Mouse (Mus musculus) CH12.LX (cell line): ENCODE results near the gene Gpr45. TPM values are rescaled to one million over a fixed set of nuclear protein-coding genes. Genes with fewer than 3 reads are reported as not detected.

Experiments
- DNase-seq: peaks from one replicate; pipeline ENCODE4 v3.0.0-alpha.2; 2013; ENCODE audit errors: extremely low read depth
- H3K27ac ChIP-seq: 2 replicates; pipeline ENCODE4 v1.5.1; 2012; ENCODE audit warnings: low read depth, mild to moderate bottlenecking, control low read depth, moderate library complexity; ENCODE audit not compliant: insufficient read depth
- H3K27me3 ChIP-seq: replicated peaks from 2 replicates; pipeline ENCODE3; 2012; ENCODE audit warnings: inconsistent platforms
- H3K36me3 ChIP-seq, 2 experiments: replicated peaks in 1 of 2; 2 replicates each; pipeline versions ENCODE3 to v1.6.1; 2012; ENCODE audit warnings: inconsistent platforms in 1 of 2, low read length in 1 of 2, mild to moderate bottlenecking in 1 of 2, mixed read lengths in 1 of 2, moderate library complexity in 1 of 2; ENCODE audit not compliant: control insufficient read depth in 1 of 2, insufficient read depth in 1 of 2
- H3K4me1 ChIP-seq, 2 experiments: 2 replicates each; pipeline ENCODE4 v1.6.1; 2012; ENCODE audit warnings: inconsistent platforms in 1 of 2, moderate library complexity in 1 of 2; ENCODE audit not compliant: insufficient read depth in 2 of 2, control insufficient read depth in 1 of 2
- H3K4me2 ChIP-seq: 2 replicates; pipeline ENCODE4 v1.6.1; 2012; ENCODE audit warnings: low read depth, mild to moderate bottlenecking, control low read depth; ENCODE audit not compliant: poor library complexity, insufficient read depth, severe bottlenecking
- H3K4me3 ChIP-seq, 3 experiments: fragments of 150-350 bp in 1 of 3; sonication (generic) in 1 of 3; replicated peaks in 1 of 3; 2 replicates each; pipeline versions ENCODE3 to v1.5.1; 2011 to 2012; ENCODE audit warnings: low read depth in 2 of 3, low read length in 2 of 3, mild to moderate bottlenecking in 2 of 3, moderate library complexity in 2 of 3, control low read depth in 1 of 3, improper control_type of control experiment in 1 of 3, inconsistent platforms in 1 of 3, mixed read lengths in 1 of 3; ENCODE audit not compliant: poor library complexity in 1 of 3
- H3K79me2 ChIP-seq: replicated peaks from 2 replicates; pipeline ENCODE4 v1.6.1; 2012; ENCODE audit warnings: mild to moderate bottlenecking, moderate library complexity; ENCODE audit not compliant: control insufficient read depth, poor library complexity, insufficient read depth, severe bottlenecking; ENCODE audit errors: extremely low read depth
- H3K9ac ChIP-seq: 2 replicates; pipeline ENCODE4 v1.6.1; 2012; ENCODE audit warnings: low read depth, mild to moderate bottlenecking, control low read depth, moderate library complexity; ENCODE audit not compliant: insufficient read depth
- H3K9me3 ChIP-seq: replicated peaks from 2 replicates; pipeline ENCODE3; 2012; ENCODE audit warnings: low read length, inconsistent platforms, mixed read lengths
- BHLHE40 ChIP-seq: IDR thresholded peaks from 2 replicates; pipeline ENCODE4 v1.6.1; 2011; ENCODE audit warnings: mild to moderate bottlenecking, low read depth, low read length, improper control_type of control experiment
- CHD1 ChIP-seq: IDR thresholded peaks from 2 replicates; pipeline ENCODE4 v1.6.1; 2012; ENCODE audit warnings: low read depth, low read length, improper control_type of control experiment, inconsistent platforms
- CTCF ChIP-seq, 2 experiments: IDR thresholded peaks in 1 of 2; conservative IDR thresholded peaks in 1 of 2; 2 replicates each; pipeline ENCODE4 v1.5.1; 2011 to 2012; ENCODE audit warnings: low read depth in 2 of 2, low read length in 2 of 2, improper control_type of control experiment in 1 of 2, inconsistent platforms in 1 of 2, mild to moderate bottlenecking in 1 of 2, moderate library complexity in 1 of 2
- ELF1 ChIP-seq: IDR thresholded peaks from 2 replicates; pipeline ENCODE4 v1.6.1; 2014; ENCODE audit warnings: low read depth, mild to moderate bottlenecking, inconsistent platforms, low read length, improper control_type of control experiment
- ETS1 ChIP-seq: conservative IDR thresholded peaks from 2 replicates; pipeline ENCODE4 v1.6.1; 2012; ENCODE audit warnings: low read depth, mild to moderate bottlenecking, inconsistent platforms, low read length, improper control_type of control experiment, moderate library complexity
- GABPA ChIP-seq: IDR thresholded peaks from 2 replicates; pipeline ENCODE4 v1.6.1; 2012; ENCODE audit warnings: low read depth, low read length, improper control_type of control experiment, inconsistent platforms; ENCODE audit not compliant: insufficient replicate concordance
- IRF4 ChIP-seq: IDR thresholded peaks from 2 replicates; pipeline ENCODE4 v1.6.1; 2014; ENCODE audit warnings: low read depth, mild to moderate bottlenecking, inconsistent platforms, low read length, improper control_type of control experiment
- JUN ChIP-seq: IDR thresholded peaks from 2 replicates; pipeline ENCODE4 v1.6.1; 2011; ENCODE audit warnings: low read depth, mild to moderate bottlenecking, low read length, improper control_type of control experiment, moderate library complexity; ENCODE audit not compliant: insufficient read depth
- KAT2A ChIP-seq: IDR thresholded peaks from 2 replicates; pipeline ENCODE4 v1.6.1; 2012; ENCODE audit warnings: low read length, improper control_type of control experiment, inconsistent platforms; ENCODE audit not compliant: insufficient replicate concordance
- MEF2A ChIP-seq: IDR thresholded peaks from 2 replicates; pipeline ENCODE4 v1.6.1; 2014; ENCODE audit warnings: low read depth, mild to moderate bottlenecking, inconsistent platforms, low read length, improper control_type of control experiment, borderline replicate concordance
- NELFE ChIP-seq: IDR thresholded peaks from 2 replicates; pipeline ENCODE4 v1.6.1; 2011; ENCODE audit warnings: low read depth, low read length, improper control_type of control experiment
- NRF1 ChIP-seq: IDR thresholded peaks from 2 replicates; pipeline ENCODE4 v1.6.1; 2014; ENCODE audit warnings: low read depth, mild to moderate bottlenecking, inconsistent platforms, low read length, improper control_type of control experiment, moderate library complexity
- POLR2A ChIP-seq: IDR thresholded peaks from 2 replicates; pipeline ENCODE4 v1.6.1; 2011; ENCODE audit warnings: low read depth, mild to moderate bottlenecking, improper control_type of control experiment, low read length
- POLR2AphosphoS2 ChIP-seq: IDR thresholded peaks from 2 replicates; pipeline ENCODE4 v1.6.1; 2011; ENCODE audit warnings: low read depth, low read length, improper control_type of control experiment
- RAD21 ChIP-seq: IDR thresholded peaks from 2 replicates; pipeline ENCODE4 v1.6.1; 2011; ENCODE audit warnings: low read depth, mild to moderate bottlenecking, low read length, improper control_type of control experiment, moderate library complexity
- TBP ChIP-seq: conservative IDR thresholded peaks from 2 replicates; pipeline ENCODE4 v1.6.1; 2011; ENCODE audit warnings: low read depth, low read length, improper control_type of control experiment
- TCF12 ChIP-seq: IDR thresholded peaks from 2 replicates; pipeline ENCODE4 v1.6.1; 2014; ENCODE audit warnings: low read depth, mild to moderate bottlenecking, inconsistent platforms, low read length, improper control_type of control experiment
- UBTF ChIP-seq: IDR thresholded peaks from 2 replicates; pipeline ENCODE4 v1.6.1; 2012; ENCODE audit warnings: low read depth, mild to moderate bottlenecking, inconsistent platforms, low read length, improper control_type of control experiment, moderate library complexity
- USF2 ChIP-seq: conservative IDR thresholded peaks from 2 replicates; pipeline ENCODE4 v1.6.1; 2011; ENCODE audit warnings: low read depth, low read length, improper control_type of control experiment
- ZKSCAN1 ChIP-seq: IDR thresholded peaks from 2 replicates; pipeline ENCODE4 v1.6.1; 2012; ENCODE audit warnings: low read depth, inconsistent platforms, low read length, improper control_type of control experiment, borderline replicate concordance
- ZNF384 ChIP-seq: IDR thresholded peaks from 2 replicates; pipeline ENCODE4 v1.6.1; 2012; ENCODE audit warnings: low read depth, low read length, improper control_type of control experiment, inconsistent platforms
- dilution Hi-C: fragments of 300-500 bp; cut with MboI; formaldehyde crosslinking; loops from 2 replicates; pipeline ENCODE4 v1.14.3; 2020; ENCODE audit warnings: low sequenced_read_pairs; ENCODE audit not compliant: extremely low pct_unique_long_range_greater_than_20kb, extremely low pct_ligation_motif_present
- in situ Hi-C: fragments of 300-500 bp; cut with MboI; formaldehyde crosslinking; loops from 3 replicates; pipeline ENCODE4 v1.14.3; 2019; ENCODE audit warnings: low sequenced_read_pairs, low pct_ligation_motif_present, low pct_unique_long_range_greater_than_20kb, mixed read lengths
- polyA plus RNA-seq: library from polyadenylated mRNA; unstranded; fragments of >175 nt; gene quantifications from 2 replicates; pipeline ENCODE4 v1.2.1, GENCODE M21; 2012; ENCODE audit warnings: low read depth; ENCODE audit not compliant: insufficient read length
- total RNA-seq, 2 experiments: library from RNA; depleted of rRNA; stranded (reverse); fragments of 300-350 nt in 1 of 2; fragments of >200 nt in 1 of 2; gene quantifications; 2 replicates each; pipeline ENCODE4 v1.2.3; 2012 to 2014

Gpr45 gene
- not detected in 2 replicates for total RNA-seq (2012; rRNA removed)
- not detected in 2 replicates for total RNA-seq (2014; rRNA removed)
- not detected in 2 replicates for polyA plus RNA-seq

DNA sequence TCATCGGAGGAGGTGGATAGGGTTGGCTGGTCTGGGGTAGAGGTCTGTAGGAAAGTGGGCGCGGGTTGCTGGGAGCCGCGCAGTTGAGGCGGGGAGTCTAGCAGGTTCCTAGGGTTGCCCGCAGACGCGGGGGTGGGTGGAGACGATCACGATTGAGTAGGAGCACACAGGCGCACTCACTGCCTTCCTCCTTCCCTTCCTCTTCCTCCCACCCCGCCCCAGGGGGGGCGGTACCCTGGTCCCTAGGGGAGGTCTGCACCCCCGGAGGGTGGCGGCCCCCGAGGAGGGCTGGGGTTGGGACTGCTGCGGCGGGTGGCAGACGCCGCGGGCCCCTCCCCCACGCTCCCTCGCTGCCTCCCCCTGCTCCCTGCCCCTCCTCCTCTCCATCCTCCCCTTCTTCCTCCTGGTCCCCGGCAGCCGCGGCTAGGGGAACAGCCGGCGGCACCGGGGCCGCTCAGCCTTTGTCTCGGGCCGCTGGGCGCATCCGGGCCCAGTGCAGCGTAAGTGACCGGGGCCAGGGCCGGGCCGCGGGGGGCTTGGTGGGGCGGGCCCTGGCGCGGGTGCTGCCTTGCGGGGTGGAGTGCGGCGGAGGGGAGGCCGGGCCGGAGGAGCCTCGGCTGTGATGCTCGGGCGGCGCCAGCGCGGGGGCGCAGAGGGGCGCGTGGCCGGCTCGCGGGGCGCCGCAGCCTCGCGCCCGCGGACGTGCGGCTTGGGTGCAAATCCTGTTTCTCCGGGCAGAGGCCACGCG, at the start of gene Gpr45:
Gene Gpr45, plus strand, starts transcription at position 139 of the 748 bp plus-strand sequence.
- dilution Hi-C loops = no loop called here
- Histone ChIP-seq H3K79me2 (no peaks in the 10 kb centered on the region), H3K9ac (no peak within 1 kb of the TSS), H3K4me3 (no peak within 1 kb of the TSS), H3K27ac (no peak within 1 kb of the TSS), H3K36me3 (no peaks in the 10 kb centered on the region), H3K9me3 (no peaks in the 10 kb centered on the region), H3K4me2 (no peak within 1 kb of the TSS)
- in situ Hi-C loops = no loop called here
- no peak for DNase-seq
- TF ChIP-seq IRF4 = no peak
- TF ChIP-seq CTCF (conservative IDR thresholded peaks at IDR 0.05 in 1 of 2, IDR thresholded peaks at IDR 0.05 in 1 of 2; ENCODE audit: low read depth in 2 of 2, low read length in 2 of 2) = no peak
- no peak for TF ChIP-seq TCF12
- TF ChIP-seq JUN = no peak
- TF ChIP-seq ZNF384 = no peak
- no peak for TF ChIP-seq POLR2A
- no peak for TF ChIP-seq USF2
- TF ChIP-seq POLR2AphosphoS2 = no peak
- TF ChIP-seq RAD21 = no peak
- no peak for TF ChIP-seq GABPA
- no peak for TF ChIP-seq ZKSCAN1
- TF ChIP-seq ELF1 = no peak
- no peak for TF ChIP-seq NRF1
- no peak for TF ChIP-seq UBTF
- TF ChIP-seq NELFE = no peak
- TF ChIP-seq, all 38 proteins: peak for 0
- Histone ChIP-seq H3K27me3 (no peaks in the 10 kb centered on the region), H3K4me1 (no peaks in the 10 kb centered on the region)

DNA sequence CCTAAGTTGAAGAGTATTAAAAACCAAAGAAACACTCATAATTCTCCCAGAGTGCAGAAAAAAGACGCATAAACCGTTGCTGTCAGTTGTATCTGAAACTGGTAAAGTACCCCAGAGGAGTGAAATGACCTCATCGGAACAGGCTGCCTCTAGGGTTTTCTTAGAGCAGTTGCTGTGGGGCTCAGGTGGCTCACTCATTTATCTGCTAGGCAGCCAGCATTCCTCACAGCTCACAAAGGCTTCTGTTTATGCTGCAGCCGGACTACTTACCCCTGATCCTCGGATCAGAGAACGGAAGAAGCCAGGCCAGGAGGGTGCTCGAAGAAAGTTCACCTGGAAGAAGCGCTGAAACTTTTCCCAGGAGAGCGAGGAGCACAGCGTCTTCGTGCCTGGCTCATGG, 47.5 kb upstream of the Gpr45 start:
- no peak for TF ChIP-seq NRF1
- no peak for TF ChIP-seq BHLHE40
- TF ChIP-seq TBP = no peak
- no peak for TF ChIP-seq ETS1
- no peak for TF ChIP-seq POLR2AphosphoS2
- TF ChIP-seq GABPA = no peak
- no peak for TF ChIP-seq CHD1
- no peak for TF ChIP-seq MEF2A
- no peak for TF ChIP-seq KAT2A
- TF ChIP-seq UBTF = no peak
- TF ChIP-seq, all 38 proteins: peak for 0
- Histone ChIP-seq H3K79me2 (no peaks in the 10 kb centered on the region), H3K36me3 (peaks cover 40 to 76% of the 10 kb centered on the region in 2 experiments), H3K4me2 (no peak overlapping the region), H3K27me3 (no peaks in the 10 kb centered on the region), H3K4me1 (peaks cover 0 to 4% of the 10 kb centered on the region in 2 experiments; a peak in 1 of 4 replicates), H3K9ac (no peak overlapping the region), H3K9me3 (no peaks in the 10 kb centered on the region), H3K4me3 (no peak overlapping the region), H3K27ac (no peak overlapping the region)
- in situ Hi-C loops = loop anchor here (25.0 kb wide), 1 partner anchor 357 kb away; no protein-coding TSS in a partner anchor
- dilution Hi-C loops = no loop called here
- DNase-seq = no peak
